Comparison of ENCODE assay signal across 12 mouse cellular contexts in the genomic region with DNA sequence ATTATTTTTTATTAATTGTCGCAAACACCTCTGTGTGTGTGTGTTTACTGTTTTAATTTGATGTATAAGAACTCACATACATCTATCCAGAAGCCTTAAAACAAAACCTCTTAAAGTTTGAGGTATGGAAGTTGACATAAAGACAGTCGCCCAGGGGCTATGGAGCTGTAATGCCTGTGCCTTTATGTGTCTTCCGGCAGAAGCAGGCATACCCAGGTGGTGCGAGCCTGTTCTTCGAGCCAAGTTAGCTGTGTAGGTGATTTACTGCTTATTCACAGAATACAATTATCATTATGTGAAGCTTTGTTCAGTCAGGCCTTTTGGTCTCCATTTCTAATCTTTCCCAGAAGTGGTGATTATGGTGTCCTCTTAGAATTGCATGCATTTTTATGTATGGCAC.
"Had no signal": no experiment of that assay in that cellular context is flagged by ENCODE, and none has a peak within 500 bp of the region (broad histone marks: within the 10 kb centered on the region; RNA-seq: fewer than 3 reads in every experiment).

No protein-coding gene starts in this region.

- H3K9ac ChIP-seq: liver, embryonic 15.5 days; midbrain, embryonic 13.5 days had no signal

- H3K27ac ChIP-seq: liver, embryonic 15.5 days had no signal

- H3K27me3 ChIP-seq: liver, embryonic 15.5 days; midbrain, embryonic 13.5 days had no signal

- H3K9me3 ChIP-seq: liver, embryonic 15.5 days; midbrain, embryonic 13.5 days had no signal

- H3K4me3 ChIP-seq: layer of hippocampus, adult 2 months; liver, embryonic 15.5 days; midbrain, embryonic 13.5 days had no signal

- DNase-seq: kidney, postnatal 10 days; kidney, postnatal 4 days; left cerebral cortex, postnatal 4 days; lung, postnatal 36 days; right cerebral cortex, adult 18-20 months; right cerebral cortex, postnatal 25 days; thymus, adult 18-20 months; thymus, postnatal 25 days had no signal

- H3K36me3 ChIP-seq: midbrain, embryonic 13.5 days had no signal

- H3K4me2 ChIP-seq: liver, embryonic 11.5 days; liver, embryonic 15.5 days; midbrain, embryonic 13.5 days had no signal
